Mouse (Mus musculus) liver, adult 2 months (tissue): ENCODE measurements around the gene Foxn2.

Experiments
- CTCF ChIP-seq: fragments of 200-500 bp; IDR thresholded peaks from 2 replicates; pipeline ENCODE4 v1.5.1; 2011; ENCODE audit warnings: low read depth, low read length, control low read depth
- POLR2A ChIP-seq: fragments of 200-500 bp; IDR thresholded peaks from 2 replicates; pipeline ENCODE4 v1.6.1; 2011; ENCODE audit warnings: low read length, control low read depth; ENCODE audit not compliant: insufficient read depth; ENCODE audit errors: extremely low read depth

DNA sequence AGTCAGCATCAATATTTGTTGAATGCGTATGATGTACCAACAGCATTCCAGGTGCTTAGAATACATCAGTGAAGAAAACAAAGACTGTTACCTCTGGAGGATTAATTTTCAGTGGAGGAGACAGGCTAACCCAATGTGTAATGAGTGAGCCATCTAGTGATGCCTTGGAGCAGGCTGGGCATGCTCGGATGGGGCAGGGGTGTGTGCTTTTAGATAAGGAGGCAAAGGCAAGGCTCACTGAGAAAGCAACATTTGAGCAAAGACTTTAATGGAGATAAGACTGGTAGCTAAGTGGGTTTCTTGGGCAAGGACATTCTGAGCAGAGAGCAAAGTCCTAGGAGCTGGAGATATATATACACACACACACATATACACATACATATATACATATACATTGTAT is 9.8 kb upstream of the Foxn2 start:
- no peak for TF ChIP-seq CTCF
- TF ChIP-seq POLR2A, result no peak
